Mouse (Mus musculus): ENCODE measurements around the gene Osbpl9.

GRCm38 (mm10) chr4:109059255-109059821, 142.7 kb downstream of the Osbpl9 start:
- TF ChIP-seq POLR2A (IDR thresholded peaks at IDR 0.05; ENCODE audit: low read depth, low read length) (no peak), CTCF (IDR thresholded peaks at IDR 0.05; ENCODE audit: borderline replicate concordance, insufficient read depth, low read length) (no peak)
